Mouse (Mus musculus): ENCODE data around the gene Ddit4.

- TF ChIP-seq CTCF (IDR thresholded peaks at IDR 0.05; ENCODE audit: low read depth) (no peak), EP300 (IDR thresholded peaks at IDR 0.05; ENCODE audit: low read depth) (no peak)
These were observed 8.7 kb downstream of the Ddit4 start for GRCm38 (mm10) chr10:59942847-59943420.
